Mouse (Mus musculus) leukemia stem cell, adult 10-12 weeks (primary cell): ENCODE results near the gene Acsf3. TPM values are rescaled to one million over a fixed set of nuclear protein-coding genes. Genes with fewer than 3 reads are reported as not detected.

Source experiments
- polyA plus RNA-seq: library from polyadenylated mRNA; stranded (reverse); fragments of >175 nt; gene quantifications from 2 replicates; pipeline ENCODE4 v1.2.3, GENCODE M21; 2012; ENCODE audit warnings: low replicate concordance

Gene Acsf3
- polyA plus RNA-seq, result 7.4 and 9.4 TPM in 2 replicates

GRCm38 (mm10) chr8:122775285-122776155, at the start of gene Acsf3:
Gene Acsf3, plus strand, starts transcription at chr8:122775486.

GRCm38 (mm10) chr8:122847829-122848561, 72.7 kb downstream of the Acsf3 start, which contains the start of gene Cdh15:
Gene Cdh15, plus strand, starts transcription at chr8:122847966.

Other genes starting within 250 kb of the Acsf3 start
- 144 and 175 TPM in 2 replicates for gene Piezo1, start 224.2 kb upstream of the Acsf3 start, polyA plus RNA-seq
- 618 and 659 TPM in 2 replicates for gene Cdt1, start 207.5 kb upstream of the Acsf3 start, polyA plus RNA-seq
- gene Aprt, start 198.6 kb upstream of the Acsf3 start, polyA plus RNA-seq, result 73.2 and 246 TPM in 2 replicates
- gene Galns, start 164.0 kb upstream of the Acsf3 start, polyA plus RNA-seq, result 2.4 and 8.2 TPM in 2 replicates
- gene Trappc2l, start 163.8 kb upstream of the Acsf3 start, polyA plus RNA-seq, result 1.6 TPM in 1 of 2 replicates, not detected in the other
- not detected in 2 replicates for gene Pabpn1l, start 152.7 kb upstream of the Acsf3 start, polyA plus RNA-seq
- gene Cbfa2t3, start 76.4 kb upstream of the Acsf3 start, polyA plus RNA-seq, result 199 and 264 TPM in 2 replicates
- gene Cdh15, start 72.5 kb downstream of the Acsf3 start, polyA plus RNA-seq, result not detected in 2 replicates